Mouse (Mus musculus): Measurements from ENCODE around the gene Akna.

DNA sequence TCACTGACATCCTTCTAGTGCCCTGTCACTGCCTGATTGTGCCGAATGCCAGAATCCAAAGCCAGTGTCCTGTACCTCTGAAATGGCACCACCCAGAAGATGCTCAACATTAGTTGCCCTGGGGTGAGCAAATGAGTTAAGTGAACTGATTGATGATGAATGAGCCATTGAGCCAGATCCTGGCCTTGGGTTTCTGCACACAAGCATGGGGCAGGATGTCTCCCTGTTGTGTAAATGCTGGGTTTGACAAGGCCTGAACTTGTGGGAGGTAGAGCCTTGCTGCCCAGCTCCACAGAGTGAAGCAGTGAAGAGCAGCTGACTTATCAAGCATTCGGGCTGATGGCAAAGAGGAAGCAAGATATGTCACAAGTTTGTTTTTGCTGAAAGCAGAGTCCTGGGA is 39.9 kb upstream of the Akna start:
- TF ChIP-seq POLR2A (IDR thresholded peaks at IDR 0.05; ENCODE audit: low read depth, low read length), result no peak
- no peak for TF ChIP-seq SMC3 (IDR thresholded peaks at IDR 0.05; ENCODE audit: low read depth, low read length)
- no peak for TF ChIP-seq CTCF (conservative IDR thresholded peaks at IDR 0.05 in 1 of 2, IDR thresholded peaks at IDR 0.05 in 1 of 2; ENCODE audit: low read depth in 2 of 2, low read length in 2 of 2)
- no peak for TF ChIP-seq TCF12 (IDR thresholded peaks at IDR 0.05; ENCODE audit: low read depth, low read length)

Measured in CH12.LX (cell line).